28 mouse cellular contexts compared by ENCODE assay signal in genomic region chr8:116573085-116573484, GRCm38 (mm10).
"Had no signal": no experiment of that assay in that cellular context is flagged by ENCODE, and none has a peak within 500 bp of the region (broad histone marks: within the 10 kb centered on the region; RNA-seq: fewer than 3 reads in every experiment).

No protein-coding gene starts in this region.

- H3K4me1 ChIP-seq: heart, embryonic 10.5 days; heart, embryonic 12.5 days; hindbrain, embryonic 10.5 days; hindbrain, embryonic 12.5 days; intestine, embryonic 15.5 days; limb, embryonic 13.5 days; limb, embryonic 15.5 days; liver, embryonic 12.5 days had no signal

- H3K4me3 ChIP-seq: gastrocnemius, adult 2 months; heart, embryonic 10.5 days; heart, embryonic 12.5 days; hindbrain, embryonic 10.5 days; hindbrain, embryonic 12.5 days; intestine, embryonic 15.5 days; kidney, embryonic 15.5 days; limb, embryonic 13.5 days; limb, embryonic 15.5 days; liver, embryonic 12.5 days had no signal

- H3K9ac ChIP-seq: heart, embryonic 12.5 days; hindbrain, embryonic 12.5 days; hindbrain, embryonic 14.5 days; intestine, embryonic 15.5 days; kidney, embryonic 15.5 days; limb, embryonic 13.5 days; limb, embryonic 15.5 days; liver, embryonic 12.5 days; liver, embryonic 14.5 days had no signal

- DNase-seq: gastrocnemius, adult 2 months; gastrocnemius, postnatal 10 days; gastrocnemius, postnatal 25 days; heart, adult 18-20 months; heart, postnatal 10 days; heart, postnatal 4 days; kidney, adult 11 months; kidney, adult 2 months; kidney, adult 9 months; kidney, postnatal 14 days; kidney, postnatal 36 days; layer of hippocampus, adult 9-11 months; layer of hippocampus, postnatal 36 days; left cerebral cortex, postnatal 4 days had no signal

- H3K4me2 ChIP-seq: heart, embryonic 12.5 days; hindbrain, embryonic 12.5 days; hindbrain, embryonic 14.5 days; intestine, embryonic 15.5 days; kidney, embryonic 15.5 days; limb, embryonic 13.5 days; limb, embryonic 15.5 days; liver, embryonic 12.5 days had no signal

- H3K27me3 ChIP-seq: heart, embryonic 12.5 days; hindbrain, embryonic 12.5 days; intestine, embryonic 15.5 days; kidney, embryonic 15.5 days; limb, embryonic 13.5 days; limb, embryonic 15.5 days; liver, embryonic 12.5 days had no signal

- ATAC-seq: hindbrain, embryonic 16.5 days; inflammation-experienced regulatory T-cells, adult 6 months; intestine, embryonic 15.5 days; liver, embryonic 12.5 days had no signal

- H3K27ac ChIP-seq: gastrocnemius, adult 2 months; heart, embryonic 10.5 days; hindbrain, embryonic 10.5 days; hindbrain, embryonic 12.5 days; hindbrain, embryonic 14.5 days; intestine, embryonic 15.5 days; kidney, embryonic 15.5 days; kidney, postnatal 0 days; limb, embryonic 13.5 days; limb, embryonic 15.5 days; liver, embryonic 12.5 days; liver, embryonic 14.5 days had no signal

- H3K9me3 ChIP-seq: heart, embryonic 10.5 days; heart, embryonic 12.5 days; hindbrain, embryonic 12.5 days; intestine, embryonic 15.5 days; kidney, embryonic 15.5 days; limb, embryonic 13.5 days; limb, embryonic 15.5 days; liver, embryonic 12.5 days had no signal

- H3K36me3 ChIP-seq: intestine, embryonic 15.5 days had no signal
